Mouse (Mus musculus): ENCODE results near the gene Neurl4.

- no peak for TF ChIP-seq POLR2A (IDR thresholded peaks at IDR 0.05; ENCODE audit: borderline replicate concordance, extremely low read depth, insufficient read depth, insufficient read length, poor library complexity, severe bottlenecking)
- no peak for TF ChIP-seq CTCF (IDR thresholded peaks at IDR 0.05; ENCODE audit: borderline replicate concordance, extremely low read depth, insufficient read depth, insufficient read length)
Observed at GRCm38 (mm10) chr11:69909174-69909573, 8.3 kb downstream of the Neurl4 start.
